Mouse (Mus musculus) cortical plate, adult 2 months (tissue): ENCODE data around the gene Smtn. TPM values are rescaled to one million over a fixed set of nuclear protein-coding genes. Genes with fewer than 3 reads are reported as not detected.

Source experiments
- H3K27ac ChIP-seq: fragments of 200-500 bp; 2 replicates; pipeline ENCODE4 v1.5.1; 2012; ENCODE audit warnings: low read length, control low read depth, inconsistent platforms; ENCODE audit not compliant: insufficient read depth
- H3K4me1 ChIP-seq: fragments of 200-500 bp; 2 replicates; pipeline ENCODE4 v1.6.1; 2011; ENCODE audit warnings: low read length; ENCODE audit not compliant: control insufficient read depth, insufficient read depth
- H3K4me3 ChIP-seq: fragments of 200-500 bp; 2 replicates; pipeline ENCODE4 v1.5.1; 2011; ENCODE audit warnings: mild to moderate bottlenecking, low read length, control low read depth; ENCODE audit not compliant: insufficient read depth
- CTCF ChIP-seq: fragments of 200-500 bp; IDR thresholded peaks from 2 replicates; pipeline ENCODE4 v1.5.1; 2011; ENCODE audit warnings: mild to moderate bottlenecking, control low read depth, low read length; ENCODE audit not compliant: insufficient read depth; ENCODE audit errors: extremely low read depth
- POLR2A ChIP-seq: fragments of 200-500 bp; IDR thresholded peaks from 2 replicates; pipeline ENCODE4 v1.6.1; 2011; ENCODE audit warnings: mild to moderate bottlenecking, low read length, control low read depth; ENCODE audit not compliant: insufficient read depth; ENCODE audit errors: extremely low read depth
- polyA plus RNA-seq: library from polyadenylated mRNA; depleted of rRNA; stranded (reverse); fragments of >200 nt; gene quantifications from 2 replicates; pipeline ENCODE4 v1.2.3, GENCODE M21; 2012

Gene Smtn
- polyA plus RNA-seq, 1 experiment: 4.9 TPM

DNA sequence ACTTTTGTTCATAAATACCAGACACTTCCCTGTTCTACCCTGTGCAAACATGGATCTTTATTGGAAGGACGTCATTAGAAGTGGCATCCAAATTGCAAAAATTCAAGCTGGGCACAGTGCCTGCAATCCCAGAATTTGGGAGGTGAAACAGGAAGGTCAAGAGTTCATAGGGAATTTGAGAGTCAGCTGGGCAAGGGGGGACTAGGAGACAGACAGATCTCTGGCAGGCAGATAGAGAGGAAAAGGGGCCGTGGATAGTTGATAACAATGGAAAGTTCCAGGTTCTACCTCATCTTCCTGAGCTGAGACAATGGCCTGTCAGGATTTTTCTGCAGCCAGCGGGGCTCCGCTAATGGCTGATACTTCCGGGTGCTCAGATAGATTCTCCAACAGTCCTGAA lies 9.4 kb upstream of the Smtn start:
- TF ChIP-seq CTCF (no peak), POLR2A (no peak)
- H3K4me3 ChIP-seq: no peak overlapping the region
- no peak overlapping the region for H3K27ac ChIP-seq
- no peaks in the 10 kb centered on the region for H3K4me1 ChIP-seq

DNA sequence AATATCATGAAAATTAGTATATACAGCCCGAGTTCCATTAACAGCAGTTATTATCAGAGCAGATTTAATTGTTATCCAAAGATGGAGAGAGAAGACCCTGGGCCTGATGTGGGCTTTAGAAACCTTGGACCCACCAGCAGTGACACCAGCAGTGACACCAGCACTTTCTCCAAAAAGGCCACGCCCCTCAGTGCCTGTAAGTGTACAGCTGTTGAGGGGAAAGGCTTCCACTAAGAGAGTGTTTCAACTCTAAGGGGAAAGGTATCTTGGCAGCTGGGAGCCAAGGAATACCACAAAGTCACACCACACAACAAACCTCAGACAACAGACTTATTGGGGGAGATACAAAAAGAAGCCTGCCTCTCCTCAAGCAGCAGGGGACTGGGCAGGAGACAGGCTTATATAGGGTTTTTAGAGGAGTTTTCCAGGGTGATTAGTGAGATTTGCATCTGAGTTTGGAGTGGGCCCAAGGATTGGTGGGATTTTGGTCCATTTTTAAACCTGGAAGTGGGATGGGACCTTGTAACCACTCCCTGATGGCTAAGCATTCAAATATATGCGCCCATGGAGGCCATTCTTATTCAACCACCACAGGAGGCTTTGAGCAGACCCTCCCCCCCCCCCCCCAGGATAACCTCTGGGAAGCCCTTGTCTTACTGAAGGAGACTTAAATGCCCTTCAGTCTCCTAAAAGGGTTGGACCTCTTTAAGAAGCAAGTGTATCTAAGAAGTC lies 8.3 kb upstream of the Smtn start:
- H3K4me1 ChIP-seq: no peaks in the 10 kb centered on the region
- no peak for TF ChIP-seq CTCF
- TF ChIP-seq POLR2A: no peak
- no peak overlapping the region for H3K27ac ChIP-seq
- no peak overlapping the region for H3K4me3 ChIP-seq

GRCm38 (mm10) chr11:3547969-3548368 lies 7.6 kb upstream of the Smtn start:
- H3K4me1 ChIP-seq: no peaks in the 10 kb centered on the region
- TF ChIP-seq CTCF (no peak), POLR2A (no peak)
- no peak overlapping the region for H3K4me3 ChIP-seq
- H3K27ac ChIP-seq: no peak overlapping the region

- no peak overlapping the region for H3K27ac ChIP-seq
- H3K4me3 ChIP-seq: no peak overlapping the region
- H3K4me1 ChIP-seq: no peaks in the 10 kb centered on the region
- TF ChIP-seq CTCF (no peak), POLR2A (no peak)
Observed at GRCm38 (mm10) chr11:3547047-3547446, 6.6 kb upstream of the Smtn start.

GRCm38 (mm10) chr11:3546242-3546562 lies 5.8 kb upstream of the Smtn start:
- H3K27ac ChIP-seq: no peak overlapping the region
- H3K4me3 ChIP-seq: no peak overlapping the region
- H3K4me1 ChIP-seq: no peaks in the 10 kb centered on the region
- TF ChIP-seq CTCF (no peak), POLR2A (no peak)

- Histone ChIP-seq H3K27ac (no peak overlapping the region), H3K4me3 (no peak overlapping the region), H3K4me1 (no peaks in the 10 kb centered on the region)
- no peak for TF ChIP-seq POLR2A
- TF ChIP-seq CTCF: no peak
Observed at GRCm38 (mm10) chr11:3545531-3546241, 5.3 kb upstream of the Smtn start.

- no peaks in the 10 kb centered on the region for H3K4me1 ChIP-seq
- H3K4me3 ChIP-seq: no peak overlapping the region
- H3K27ac ChIP-seq: no peak overlapping the region
- TF ChIP-seq CTCF (no peak), POLR2A (no peak)
Observed at GRCm38 (mm10) chr11:3544409-3544808, 4.0 kb upstream of the Smtn start.

GRCm38 (mm10) chr11:3543001-3543400 lies 2.6 kb upstream of the Smtn start:
- no peak overlapping the region for H3K4me3 ChIP-seq
- no peaks in the 10 kb centered on the region for H3K4me1 ChIP-seq
- TF ChIP-seq POLR2A: no peak
- TF ChIP-seq CTCF: no peak
- H3K27ac ChIP-seq: no peak overlapping the region

- Histone ChIP-seq H3K4me3 (no peak overlapping the region), H3K27ac (no peak overlapping the region), H3K4me1 (no peaks in the 10 kb centered on the region)
- TF ChIP-seq CTCF: no peak
- TF ChIP-seq POLR2A: no peak
Observed at GRCm38 (mm10) chr11:3541932-3542331, 1.5 kb upstream of the Smtn start.

DNA sequence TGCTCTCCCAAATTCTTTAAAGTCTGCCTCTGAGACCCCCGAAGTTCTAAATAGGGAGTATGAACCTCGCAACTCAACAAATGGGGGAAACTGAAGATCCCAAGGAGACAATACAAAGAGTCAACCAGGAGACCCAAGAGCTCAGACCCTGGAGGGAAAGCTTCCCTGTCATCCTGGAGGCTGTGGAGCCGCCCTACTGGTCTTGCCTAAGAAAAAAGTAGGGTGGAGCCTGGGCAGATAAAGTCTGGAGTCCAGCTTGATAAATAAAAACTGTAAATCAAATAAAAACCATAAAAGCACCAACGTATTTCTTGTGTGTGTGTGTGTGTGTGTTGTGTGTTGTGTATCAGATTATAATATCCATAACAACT lies 601 bp downstream of the Smtn start:
- Histone ChIP-seq H3K4me1 (no peaks in the 10 kb centered on the region), H3K4me3 (peak overlapping the region; percentile 43), H3K27ac (no peak overlapping the region)
- TF ChIP-seq POLR2A (no peak), CTCF (no peak)
